Mouse (Mus musculus) cerebral cortex, adult 2 months (tissue): Measurements from ENCODE around the gene Pafah2.

Experiments used
- WGBS: fragments of 180-500 bp; shearing (Covaris S2); methylation state at CpG from one replicate; pipeline ENCODE4 v1.1.7; 2018; 5-methylcytosine and 5-hydroxymethylcytosine counted together

The Pafah2 gene

DNA sequence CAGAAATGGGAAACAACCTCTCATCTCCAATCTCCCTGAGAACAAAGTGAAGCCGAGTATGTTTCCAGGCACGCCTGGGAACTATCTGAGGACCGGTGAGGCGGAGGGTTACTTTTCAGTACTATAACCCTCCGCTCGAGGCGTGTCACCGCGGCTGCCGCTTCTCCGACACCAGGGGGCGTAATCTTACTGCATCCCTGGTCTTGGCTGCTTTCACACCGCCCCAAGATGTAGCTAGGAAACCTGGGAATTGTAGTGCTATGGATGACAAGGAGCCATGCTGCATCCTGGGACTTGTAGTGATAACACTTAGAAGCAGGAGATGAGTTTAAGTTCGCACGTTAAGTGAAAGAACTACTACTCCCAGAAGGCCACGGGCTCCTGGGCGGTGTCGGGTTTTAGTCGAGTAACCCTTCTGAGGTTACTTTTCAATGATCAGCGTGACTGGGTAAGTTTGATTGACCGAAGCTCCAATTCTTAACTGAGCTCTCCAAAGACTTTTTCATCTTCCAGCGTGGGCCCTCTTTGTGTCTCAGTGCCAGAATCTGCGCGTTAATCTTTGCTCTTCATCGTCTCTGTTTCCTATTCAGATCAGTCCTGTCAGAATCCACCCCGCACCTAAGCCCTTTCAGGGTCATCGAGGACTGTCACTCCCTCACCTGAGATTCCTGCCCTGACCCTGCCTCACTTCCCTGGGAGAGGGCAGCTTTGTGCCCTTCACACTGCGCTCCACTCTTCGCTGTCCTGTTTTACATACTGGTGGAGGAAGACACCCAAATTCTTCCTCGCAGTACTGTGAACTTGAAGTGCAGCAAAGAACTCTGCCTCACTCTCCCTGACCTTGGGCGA is at the start of gene Pafah2:
Gene Pafah2 (plus strand): TSS at position 344 of the 849 bp plus-strand sequence.
- under 1% methylated on average over 31 of the region's 31 CpGs for WGBS

DNA sequence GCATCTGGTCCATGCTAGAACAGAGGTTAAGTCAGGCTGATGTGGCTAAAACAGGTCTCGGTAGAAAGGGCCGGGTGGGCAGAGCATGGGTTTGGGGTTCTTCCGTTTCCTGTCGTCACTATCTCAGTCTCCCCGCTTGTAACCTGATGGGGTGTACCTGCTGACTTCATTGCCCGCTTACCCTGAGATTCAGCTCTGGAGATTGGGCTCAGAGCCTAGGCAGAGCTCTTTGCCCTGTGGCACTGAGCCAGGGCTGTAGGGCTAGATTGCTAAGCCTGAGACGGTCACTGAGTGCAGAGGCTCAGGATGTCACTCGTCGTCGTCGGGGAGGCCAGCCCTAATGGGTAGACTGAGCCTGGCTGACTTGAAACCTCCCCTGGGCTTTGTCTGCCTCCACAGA is 48.0 kb upstream of the Pafah2 start:
- 78% methylated on average over 11 of the region's 11 CpGs for WGBS

DNA sequence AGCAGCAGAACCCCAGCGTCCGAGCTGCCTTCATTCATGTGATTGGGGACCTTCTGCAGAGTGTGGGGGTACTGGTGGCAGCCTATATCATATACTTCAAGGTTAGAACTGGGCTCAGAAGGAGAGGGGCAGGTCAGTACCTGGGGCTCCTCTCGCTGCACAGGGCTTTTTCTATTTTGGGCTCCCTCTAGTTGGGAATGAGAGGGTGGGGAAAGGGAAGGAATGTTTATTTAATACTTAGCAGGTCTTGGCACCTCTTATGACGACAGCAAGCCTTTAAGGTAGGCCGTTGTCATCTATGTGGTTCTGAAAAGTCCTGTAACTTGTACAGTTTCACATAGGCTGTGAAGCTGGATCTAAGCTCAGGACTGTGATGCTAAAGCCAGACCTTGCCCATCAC is 47.6 kb upstream of the Pafah2 start:
- 81% methylated on average over 5 of the region's 5 CpGs for WGBS

DNA sequence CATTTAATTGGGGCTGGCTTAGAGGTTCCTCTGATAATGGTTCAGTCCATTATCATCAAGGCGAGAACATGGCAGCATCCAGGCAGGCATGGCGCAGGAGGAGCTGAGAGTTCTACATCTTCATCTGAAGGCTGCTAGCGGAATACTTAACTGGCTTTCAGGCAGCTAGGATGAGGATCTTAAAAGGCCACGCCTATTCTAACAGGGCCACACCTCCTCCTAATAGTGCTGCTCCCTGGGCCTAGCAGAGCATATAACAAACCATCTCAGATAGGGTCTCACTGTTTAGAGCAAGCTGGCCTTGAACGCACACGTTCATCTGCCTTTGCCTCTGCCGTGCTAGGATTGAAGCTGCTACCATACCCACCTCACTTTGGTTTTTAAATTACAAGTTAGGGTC is 46.3 kb upstream of the Pafah2 start:
- 95% methylated on average over 7 of the region's 7 CpGs for WGBS

DNA sequence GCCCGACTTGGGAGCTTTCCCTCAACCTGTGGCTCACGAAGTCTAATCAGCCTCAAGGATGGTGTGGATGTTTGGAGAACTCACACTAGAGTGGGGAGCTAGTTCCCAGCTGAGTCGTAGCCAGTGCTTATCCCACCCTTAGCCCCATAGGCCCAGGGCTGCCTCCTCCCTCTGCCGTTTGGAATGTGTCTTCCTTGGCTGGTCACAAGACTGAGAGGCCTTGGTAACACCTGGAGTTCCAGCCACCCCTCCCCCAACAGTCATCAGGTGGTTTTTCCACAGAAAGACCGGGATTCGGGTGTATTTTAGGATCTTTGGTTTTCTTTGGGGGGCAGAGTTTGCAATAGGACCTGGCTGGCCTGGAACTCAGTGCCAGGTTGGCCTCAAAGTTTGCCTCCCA is 45.5 kb upstream of the Pafah2 start:
- WGBS, result 90% methylated on average over 6 of the region's 6 CpGs

DNA sequence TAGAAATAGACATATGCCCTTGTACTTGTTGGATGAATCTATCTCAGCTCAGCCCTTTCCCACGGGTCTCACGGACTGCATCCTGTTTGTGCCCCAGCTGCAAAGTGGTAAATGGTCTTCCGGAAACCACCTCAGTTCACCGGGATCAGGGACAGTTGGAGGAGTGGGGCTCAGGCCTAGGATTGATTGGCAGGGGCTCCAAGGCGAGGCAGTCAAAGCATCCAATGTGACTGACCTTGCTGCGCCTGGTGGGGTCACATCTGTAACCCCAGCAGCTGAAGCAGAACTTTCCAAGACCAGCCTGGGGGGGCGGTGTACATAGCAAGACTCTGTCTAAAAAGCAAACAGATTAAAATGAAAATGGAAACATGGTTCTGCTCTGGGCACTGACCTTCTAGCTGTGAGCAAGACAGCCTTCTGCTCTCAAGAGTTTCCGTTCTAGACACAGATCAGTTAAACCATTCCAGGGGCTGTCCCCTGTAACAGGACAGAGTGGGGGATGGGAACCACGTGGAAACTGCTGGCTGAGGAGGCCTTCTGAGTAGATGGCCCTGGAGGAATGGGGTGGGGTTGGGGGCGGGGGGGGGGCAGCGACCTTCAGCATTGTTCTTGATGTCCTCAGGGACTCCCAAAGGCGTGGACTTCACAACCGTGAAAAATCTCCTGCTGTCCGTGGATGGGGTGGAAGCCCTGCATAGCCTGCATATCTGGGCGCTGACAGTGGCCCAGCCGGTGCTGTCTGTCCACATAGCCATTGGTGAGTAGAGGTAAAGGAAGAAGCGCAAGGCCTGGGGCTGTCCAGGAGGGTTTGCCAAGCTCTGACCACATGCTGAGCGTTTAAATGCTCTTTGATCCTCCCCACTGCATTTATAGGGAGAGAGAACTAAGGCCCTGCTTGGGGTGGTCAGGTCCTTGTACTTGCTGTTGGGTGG is 44.5 kb upstream of the Pafah2 start:
- 65% methylated on average over 18 of the region's 18 CpGs for WGBS

DNA sequence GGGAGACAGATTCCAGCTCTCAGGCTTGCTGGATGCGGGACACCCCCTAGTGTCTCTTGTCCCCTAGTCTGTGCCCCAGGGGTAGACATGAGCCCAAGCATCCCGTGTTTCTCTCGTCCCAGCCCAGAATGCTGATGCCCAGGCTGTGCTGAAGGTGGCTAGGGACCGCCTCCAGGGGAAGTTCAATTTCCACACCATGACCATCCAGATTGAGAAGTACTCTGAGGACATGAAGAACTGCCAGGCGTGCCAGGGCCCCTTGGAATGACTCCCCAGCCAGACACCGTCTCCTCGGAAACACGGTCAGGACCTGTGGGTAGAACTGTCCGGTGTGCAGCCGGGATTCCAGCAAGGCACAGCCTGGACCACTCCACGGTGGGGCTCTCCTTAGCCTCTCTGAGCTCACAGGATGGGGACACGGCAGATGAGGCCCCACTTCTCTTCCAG is 43.8 kb upstream of the Pafah2 start:
- WGBS, result 82% methylated on average over 12 of the region's 12 CpGs

DNA sequence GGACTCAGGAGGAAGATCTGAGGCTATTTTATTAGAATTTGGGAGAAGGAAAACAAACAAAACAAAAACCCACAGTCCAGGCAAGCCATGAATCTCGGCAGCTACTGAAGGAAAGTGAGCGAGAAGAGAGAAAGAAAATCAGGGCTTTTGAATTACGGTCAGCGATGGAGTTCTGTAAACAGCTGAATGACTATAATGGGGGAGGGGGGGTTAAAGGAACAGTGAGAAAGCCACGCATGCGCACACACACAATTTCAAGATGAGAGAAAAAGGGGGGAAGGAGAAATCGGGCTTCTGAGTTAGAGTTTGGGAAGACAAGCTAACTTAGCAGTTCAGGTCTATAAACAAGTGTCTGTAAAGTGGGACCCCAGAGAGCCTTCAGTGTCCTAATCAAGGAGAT is 43.2 kb upstream of the Pafah2 start:
- WGBS, result 79% methylated on average over 7 of the region's 7 CpGs

DNA sequence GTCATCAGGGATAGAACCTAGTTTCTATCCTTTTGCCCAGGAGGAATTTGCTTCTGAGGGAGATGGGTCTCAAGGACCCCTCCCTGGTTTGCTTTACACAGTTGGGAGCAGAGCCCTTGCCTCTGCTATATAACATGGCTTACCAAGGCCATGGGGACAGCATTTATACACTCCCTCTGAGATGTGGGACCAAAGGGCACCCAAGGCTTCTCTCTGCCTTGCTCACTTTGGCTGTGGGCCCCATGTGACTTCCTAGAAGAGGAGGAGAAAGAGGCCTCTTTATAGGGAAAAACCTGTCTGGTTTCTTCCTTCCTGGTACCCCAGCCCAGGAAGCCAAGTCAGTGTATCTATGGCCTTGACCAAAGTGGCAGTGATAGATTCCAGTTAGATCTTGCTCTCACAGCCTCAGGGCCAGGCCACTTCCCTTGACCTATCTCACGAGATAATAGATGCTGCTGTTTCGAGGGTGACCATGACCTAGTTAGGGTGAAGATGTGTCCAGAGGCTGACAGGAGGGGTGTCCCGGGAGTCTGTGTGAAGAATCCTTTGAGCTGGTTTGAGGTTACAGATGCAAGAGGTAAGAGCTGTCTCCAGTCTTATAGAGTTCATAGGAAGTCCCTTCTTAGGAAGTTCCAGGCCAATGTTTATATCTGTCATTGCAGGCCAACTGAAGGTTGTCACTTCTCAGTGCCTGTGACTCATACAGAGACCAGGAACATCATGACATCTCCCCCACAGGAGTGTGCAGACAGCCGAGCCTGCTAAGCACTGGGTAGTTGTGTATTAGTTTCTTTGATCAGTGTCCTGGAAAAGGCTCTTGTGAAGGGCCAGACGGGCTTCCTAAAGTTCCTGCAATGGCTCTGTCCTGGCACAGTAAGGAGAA is 42.4 kb upstream of the Pafah2 start:
- 81% methylated on average over 5 of the region's 5 CpGs for WGBS

DNA sequence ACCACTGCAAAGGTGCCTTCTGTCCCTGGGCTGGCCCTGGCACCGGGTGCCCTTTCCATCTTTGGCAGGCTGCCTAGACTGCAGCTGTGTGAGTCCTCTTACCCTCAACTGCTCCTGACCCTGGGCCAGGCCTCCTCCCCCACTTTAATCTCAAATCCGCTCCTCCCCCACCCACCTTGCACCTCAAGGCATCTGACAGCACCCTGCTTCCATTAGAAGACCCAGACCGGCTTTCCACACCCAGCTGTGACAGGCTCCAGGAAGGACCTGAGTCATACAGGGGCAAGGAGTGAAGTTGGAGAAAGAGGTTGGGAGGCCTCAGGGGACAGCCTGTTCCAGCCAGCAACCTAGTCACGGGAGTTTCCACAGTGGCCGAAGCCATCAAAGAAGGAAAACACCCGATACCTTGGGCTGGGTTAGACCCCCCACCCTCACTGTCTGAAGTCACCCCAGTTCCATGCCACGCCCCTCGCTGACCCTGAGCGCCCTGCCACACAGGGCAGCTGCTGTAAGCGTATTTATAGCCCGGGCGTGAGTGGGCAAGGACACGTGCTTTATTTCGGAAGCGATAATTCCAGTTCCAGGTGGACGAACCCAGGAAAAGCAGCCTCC is 40.2 kb upstream of the Pafah2 start:
- 54% methylated on average over 16 of the region's 16 CpGs for WGBS

DNA sequence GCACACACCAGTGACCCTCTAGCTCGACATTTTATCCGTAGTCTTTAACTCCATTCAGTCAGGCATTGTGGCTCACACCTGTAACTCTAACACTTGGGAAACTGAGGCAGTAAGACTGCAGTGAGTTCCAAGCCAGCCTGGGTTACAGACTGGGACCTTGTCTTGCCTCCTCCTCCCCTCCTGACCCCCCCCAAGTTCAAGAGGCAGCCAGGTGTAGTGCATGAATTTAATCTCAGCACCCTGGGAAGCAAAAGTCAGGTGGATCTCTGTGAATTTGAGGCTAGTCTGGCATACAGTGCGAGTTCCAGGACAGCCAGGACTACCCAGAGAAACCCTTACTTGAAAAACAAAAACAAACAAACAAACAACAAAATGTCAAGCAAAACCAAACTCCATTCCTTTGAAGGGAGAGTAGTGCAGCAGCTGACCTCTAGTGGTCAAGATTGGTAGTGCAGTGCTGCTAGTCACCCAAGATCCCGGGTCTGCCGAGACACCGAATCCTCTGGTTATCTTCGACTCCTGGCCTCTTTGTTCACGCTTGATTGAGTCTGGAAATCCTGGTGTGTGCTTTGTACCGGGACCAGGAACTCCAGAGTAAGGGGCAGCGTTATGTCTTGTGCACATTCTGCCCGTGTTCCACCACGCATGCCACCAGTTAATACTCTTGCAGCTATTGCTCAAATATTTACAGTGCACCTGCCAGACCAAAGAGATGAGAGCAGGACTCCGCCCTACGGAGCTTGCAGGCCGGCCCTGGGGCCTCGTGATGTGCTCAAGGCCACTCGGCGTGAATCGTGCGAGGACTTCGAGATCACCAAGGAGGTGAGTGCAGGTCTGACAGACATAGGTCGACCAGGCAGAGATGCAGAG is 39.3 kb upstream of the Pafah2 start:
- 25% methylated on average over 22 of the region's 22 CpGs for WGBS

DNA sequence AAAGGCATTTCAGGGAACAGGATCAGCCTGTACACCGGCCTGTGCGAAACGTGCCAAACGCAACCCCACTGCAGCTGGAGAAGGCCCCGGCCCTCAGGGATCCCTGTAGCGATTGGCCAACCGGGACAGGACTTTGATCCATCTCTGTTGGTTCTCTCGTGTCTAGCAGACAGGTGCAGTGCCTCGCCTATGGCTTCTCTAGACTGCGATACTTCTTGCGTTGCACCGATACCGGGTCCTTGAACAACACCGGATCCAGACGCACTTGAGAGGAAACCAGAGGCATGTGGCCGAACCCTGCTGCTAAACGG is 38.7 kb upstream of the Pafah2 start:
- WGBS, result 52% methylated on average over 17 of the region's 17 CpGs

DNA sequence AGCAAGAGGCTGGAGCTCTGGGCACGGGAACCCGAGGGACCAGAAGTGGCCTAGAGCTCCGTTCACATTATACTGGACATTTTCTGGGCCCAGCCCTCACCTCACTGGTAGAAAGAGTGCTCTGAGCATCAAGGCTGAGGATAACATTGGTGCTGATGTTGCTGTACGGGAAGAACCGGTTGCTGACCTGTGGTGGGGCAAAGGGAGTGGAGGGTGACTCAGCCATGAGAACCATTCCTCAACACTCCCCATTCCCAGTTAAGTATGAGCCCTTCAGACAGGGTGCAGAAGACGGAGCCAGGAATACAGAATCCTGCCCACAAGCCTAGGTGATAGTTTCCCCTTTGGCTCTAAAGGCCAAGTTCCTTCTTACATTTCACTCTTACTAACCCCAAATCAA is 36.5 kb upstream of the Pafah2 start:
- 94% methylated on average over 6 of the region's 6 CpGs for WGBS

DNA sequence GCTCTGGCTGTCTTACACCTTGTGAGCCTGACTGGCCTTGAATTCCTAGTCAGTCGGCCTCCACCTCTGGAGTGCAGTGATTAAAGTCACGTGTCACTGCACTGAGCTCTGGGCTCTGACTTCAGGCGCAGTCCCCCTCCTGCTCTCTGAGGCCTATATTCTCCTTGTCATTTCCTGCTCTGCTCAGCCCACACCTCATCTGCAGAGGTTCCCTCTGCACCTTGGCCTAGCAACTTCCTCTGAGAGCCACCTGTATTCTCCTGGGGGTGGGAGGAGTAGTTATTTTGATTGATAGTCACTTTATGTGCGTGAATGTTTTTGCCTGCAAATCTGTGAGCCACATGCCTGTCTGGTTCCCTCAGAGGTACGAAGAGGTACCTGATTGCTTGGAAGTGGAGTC is 34.9 kb upstream of the Pafah2 start:
- 72% methylated on average over 5 of the region's 5 CpGs for WGBS

DNA sequence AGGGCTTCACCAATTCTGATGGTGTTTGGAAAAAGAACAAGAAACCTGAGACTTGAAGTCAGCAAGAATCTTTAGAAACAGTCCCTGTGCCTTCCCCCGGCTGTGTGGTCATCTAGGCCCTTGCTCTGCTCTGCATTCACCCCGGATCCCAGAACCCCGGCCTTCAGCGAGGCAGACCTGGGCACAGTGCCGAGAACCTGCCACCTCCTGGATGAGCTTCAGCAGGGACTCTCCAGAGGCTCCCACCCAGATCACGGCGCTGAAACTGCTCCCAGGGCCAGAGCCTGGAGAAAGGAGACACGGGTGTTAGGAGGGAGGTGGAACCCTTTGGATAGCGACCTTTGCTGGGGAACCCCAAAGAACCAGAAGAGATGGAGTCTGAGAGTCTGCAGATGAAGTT is 34.0 kb upstream of the Pafah2 start:
- WGBS, result 58% methylated on average over 9 of the region's 9 CpGs

DNA sequence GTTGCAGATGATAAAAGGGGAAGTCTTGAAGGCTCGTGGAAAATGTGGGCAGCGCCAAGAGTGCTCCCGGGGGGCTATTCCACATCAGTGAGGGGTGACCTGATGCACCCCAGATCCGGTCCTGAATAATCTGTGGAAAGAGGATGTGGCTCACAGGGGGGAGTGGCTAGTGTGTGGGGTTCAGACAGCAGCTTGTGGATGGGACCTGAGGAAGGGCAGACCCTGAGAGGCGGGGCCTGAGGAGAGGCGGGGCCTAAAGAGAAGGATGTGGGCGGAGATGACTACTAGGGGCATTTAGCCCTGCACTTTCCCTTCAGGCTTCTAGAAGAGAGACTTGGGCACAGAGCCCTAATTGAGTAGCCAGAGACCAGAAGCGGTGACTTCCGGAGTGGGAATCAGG is 33.5 kb upstream of the Pafah2 start:
- 42% methylated on average over 9 of the region's 9 CpGs for WGBS

DNA sequence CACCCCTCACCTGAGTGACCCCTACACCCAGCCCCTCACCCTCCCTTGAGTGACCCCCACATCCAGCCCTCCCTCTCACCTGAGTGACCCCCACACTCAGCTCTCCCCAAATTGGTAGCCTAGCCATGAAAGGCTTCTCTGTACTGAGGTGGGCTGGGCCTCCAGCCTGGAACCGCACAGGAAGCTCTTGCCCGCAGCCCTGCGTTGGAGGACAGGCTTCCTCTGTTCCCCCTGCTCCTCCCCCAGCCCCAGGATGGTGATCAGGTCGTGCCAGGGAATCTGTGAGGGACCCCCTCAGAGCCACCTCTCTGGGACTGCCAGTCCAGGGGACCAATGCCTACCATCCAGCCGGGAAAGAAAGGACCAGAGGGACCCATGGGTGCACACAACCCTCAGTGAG is 30.8 kb upstream of the Pafah2 start:
- 46% methylated on average over 5 of the region's 5 CpGs for WGBS

DNA sequence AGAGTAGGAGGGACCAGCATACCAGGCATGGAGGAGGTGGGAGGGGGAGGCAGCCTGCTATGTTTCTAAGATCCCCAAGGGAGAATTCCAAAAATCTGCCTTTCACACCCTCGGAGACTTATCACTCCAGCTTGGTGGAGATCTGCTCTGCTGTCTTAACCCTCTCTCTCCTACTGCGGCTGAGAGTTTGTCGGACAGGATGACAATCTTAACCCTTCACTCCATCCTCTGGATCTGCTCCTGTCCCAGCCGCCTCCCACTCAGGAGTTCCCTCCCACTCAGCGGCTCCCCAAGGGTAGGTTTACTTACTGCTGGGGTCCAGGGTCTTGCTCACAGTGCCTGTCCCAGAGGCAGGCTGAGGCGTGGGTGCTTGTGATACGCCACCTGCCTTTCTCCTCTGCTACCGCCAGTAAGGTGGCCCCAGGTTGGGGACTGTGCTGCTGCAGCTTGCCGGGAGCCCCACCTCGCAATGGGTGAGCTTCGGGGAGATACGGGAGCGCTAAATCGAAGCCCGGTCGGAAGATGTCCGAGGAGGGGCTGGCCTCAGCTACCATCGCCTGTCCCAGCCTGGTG is 25.4 kb upstream of the Pafah2 start:
- 4% methylated on average over 18 of the region's 18 CpGs for WGBS

DNA sequence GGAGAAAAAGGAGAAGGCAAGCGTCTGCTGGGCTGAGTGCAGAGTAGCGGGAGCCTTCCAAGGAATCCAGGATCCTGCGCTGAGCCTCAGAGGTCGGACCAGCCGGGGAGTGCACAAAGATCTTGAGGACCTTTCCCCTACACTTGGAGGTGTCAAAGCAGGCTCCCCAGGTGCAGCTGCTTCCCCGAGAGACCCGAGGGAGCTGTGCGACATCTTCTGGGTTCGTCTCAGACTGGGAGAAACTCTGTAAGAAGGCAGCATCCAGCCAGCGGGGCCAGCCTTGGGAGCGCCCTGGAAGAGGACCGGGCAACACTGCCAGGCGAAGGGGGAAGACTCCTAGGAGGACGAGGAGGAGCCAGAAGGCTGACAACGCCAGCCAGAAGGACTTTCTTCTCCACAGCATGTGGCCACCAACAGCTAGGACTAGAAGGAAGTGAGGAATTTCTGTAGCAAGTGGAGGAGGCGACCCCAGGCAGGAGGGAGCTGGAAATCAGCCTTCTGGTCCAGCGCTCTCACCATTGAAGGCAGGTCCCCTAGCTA is 24.7 kb upstream of the Pafah2 start:
- WGBS, result 0% methylated on average over 17 of the region's 17 CpGs

DNA sequence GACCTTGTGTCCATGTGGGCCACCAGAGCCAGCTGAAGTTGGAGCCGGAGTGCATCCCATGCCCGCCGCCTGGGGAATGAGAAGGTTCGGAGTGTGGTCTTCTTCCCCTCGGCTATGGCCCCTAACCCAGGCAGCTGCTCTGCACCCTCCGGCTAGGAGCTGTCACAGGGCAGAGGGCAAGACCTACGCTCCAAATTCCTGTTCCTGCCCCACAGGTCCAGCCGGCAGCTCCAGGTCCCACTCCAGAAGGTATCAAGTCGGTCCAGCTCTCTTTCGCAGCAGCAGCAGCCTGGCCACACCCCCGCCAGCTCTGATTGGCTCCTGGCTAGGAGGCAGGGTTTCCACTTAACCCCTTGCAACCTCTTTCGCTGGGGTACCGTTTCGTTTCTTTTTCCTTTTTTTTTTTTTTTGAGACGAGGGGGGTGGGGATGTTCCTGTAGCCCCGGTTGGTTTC is 23.8 kb upstream of the Pafah2 start:
- under 1% methylated on average over 16 of the region's 16 CpGs for WGBS
